Mouse (Mus musculus) MEL (cell line): ENCODE results near the gene Catsperg1. TPM values are rescaled to one million over a fixed set of nuclear protein-coding genes. Genes with fewer than 3 reads are reported as not detected.
A peak's percentile ranks its signal among the peaks of the same experiment; 100 is the strongest.

Experiments used
- DNase-seq: peaks from one replicate; pipeline ENCODE4 v3.0.0; 2011; ENCODE audit warnings: low read depth, low spot score
- H3K27ac ChIP-seq: 2 replicates; pipeline ENCODE4 v1.5.1; 2012; ENCODE audit warnings: low read depth, mild to moderate bottlenecking, control low read depth, low read length, moderate library complexity; ENCODE audit not compliant: control insufficient read depth
- H3K27me3 ChIP-seq, 2 experiments: fragments of 150-350 bp in 1 of 2; sonication (generic) in 1 of 2; 2 replicates each; pipeline ENCODE4 v1.6.1; 2012; ENCODE audit warnings: low read length in 2 of 2, mild to moderate bottlenecking in 2 of 2, improper control_type of control experiment in 1 of 2, moderate library complexity in 1 of 2; ENCODE audit not compliant: insufficient read depth in 2 of 2, control insufficient read depth in 1 of 2
- H3K36me3 ChIP-seq, 2 experiments: 2 replicates each; pipeline ENCODE4 v1.6.1; 2012 to 2014; ENCODE audit warnings: low read length in 2 of 2, improper control_type of control experiment in 1 of 2, inconsistent platforms in 1 of 2, mild to moderate bottlenecking in 1 of 2; ENCODE audit not compliant: insufficient read depth in 2 of 2, control insufficient read depth in 1 of 2
- H3K4me1 ChIP-seq, 2 experiments: fragments of 150-350 bp in 1 of 2; sonication (generic) in 1 of 2; 2 replicates each; pipeline ENCODE4 v1.6.1; 2012; ENCODE audit warnings: low read length in 2 of 2, improper control_type of control experiment in 1 of 2, mild to moderate bottlenecking in 1 of 2; ENCODE audit not compliant: insufficient read depth in 2 of 2, control insufficient read depth in 1 of 2
- H3K4me3 ChIP-seq, 2 experiments: fragments of 150-350 bp in 1 of 2; sonication (generic) in 1 of 2; 2 replicates each; pipeline ENCODE4 v1.5.1; 2012; ENCODE audit warnings: low read depth in 2 of 2, low read length in 2 of 2, mild to moderate bottlenecking in 2 of 2, moderate library complexity in 2 of 2, control low read depth in 1 of 2, improper control_type of control experiment in 1 of 2; ENCODE audit not compliant: control insufficient read depth in 1 of 2, insufficient read depth in 1 of 2
- H3K79me2 ChIP-seq: 2 replicates; pipeline ENCODE4 v1.6.1; 2012; ENCODE audit warnings: mild to moderate bottlenecking, low read length, moderate library complexity; ENCODE audit not compliant: control insufficient read depth, poor library complexity, insufficient read depth
- H3K9ac ChIP-seq: 2 replicates; pipeline ENCODE4 v1.6.1; 2012; ENCODE audit warnings: low read depth, mild to moderate bottlenecking, control low read depth, low read length, moderate library complexity; ENCODE audit not compliant: control insufficient read depth, poor library complexity, severe bottlenecking
- H3K9me3 ChIP-seq: fragments of 150-350 bp; sonication (generic); replicated peaks from 2 replicates; pipeline ENCODE4 v1.6.1; 2012; ENCODE audit warnings: mild to moderate bottlenecking, low read length, improper control_type of control experiment, moderate library complexity; ENCODE audit not compliant: insufficient read depth
- BHLHE40 ChIP-seq: IDR thresholded peaks from 2 replicates; pipeline ENCODE4 v1.6.1; 2012; ENCODE audit warnings: low read depth, mild to moderate bottlenecking, inconsistent platforms, low read length, improper control_type of control experiment, borderline replicate concordance
- CHD2 ChIP-seq: IDR thresholded peaks from 2 replicates; pipeline ENCODE4 v1.6.1; 2011; ENCODE audit warnings: low read length, improper control_type of control experiment
- CTCF ChIP-seq, 3 experiments: IDR thresholded peaks in 2 of 3; conservative IDR thresholded peaks in 1 of 3; 2 replicates each; pipeline ENCODE4 v1.5.1; 2011 to 2012; ENCODE audit warnings: low read length in 3 of 3, low read depth in 2 of 3, mild to moderate bottlenecking in 2 of 3, improper control_type of control experiment in 1 of 3, inconsistent platforms in 1 of 3, mixed read lengths in 1 of 3, moderate library complexity in 1 of 3; ENCODE audit not compliant: control insufficient read depth in 1 of 3, insufficient read depth in 1 of 3, poor library complexity in 1 of 3, severe bottlenecking in 1 of 3
- E2F4 ChIP-seq: IDR thresholded peaks from 2 replicates; pipeline ENCODE4 v1.6.1; 2011; ENCODE audit warnings: low read depth, low read length, improper control_type of control experiment, borderline replicate concordance
- ELF1 ChIP-seq: IDR thresholded peaks from 2 replicates; pipeline ENCODE4 v1.6.1; 2014; ENCODE audit warnings: low read depth, mild to moderate bottlenecking, inconsistent platforms, low read length, improper control_type of control experiment, moderate library complexity
- EP300 ChIP-seq, 2 experiments: IDR thresholded peaks; 2 replicates each; pipeline ENCODE4 v1.6.1; 2011; ENCODE audit warnings: improper control_type of control experiment in 2 of 2, low read length in 2 of 2, low read depth in 1 of 2, mild to moderate bottlenecking in 1 of 2
- ETS1 ChIP-seq: IDR thresholded peaks from 2 replicates; pipeline ENCODE4 v1.6.1; 2012; ENCODE audit warnings: low read depth, mild to moderate bottlenecking, inconsistent platforms, low read length, improper control_type of control experiment, moderate library complexity
- GATA1 ChIP-seq: IDR thresholded peaks from 2 replicates; pipeline ENCODE4 v1.6.1; 2011; ENCODE audit warnings: low read depth, low read length, improper control_type of control experiment
- HCFC1 ChIP-seq: IDR thresholded peaks from 2 replicates; pipeline ENCODE4 v1.6.1; 2012; ENCODE audit warnings: low read depth, mild to moderate bottlenecking, inconsistent platforms, low read length, improper control_type of control experiment, moderate library complexity
- KAT2A ChIP-seq: conservative IDR thresholded peaks from 2 replicates; pipeline ENCODE4 v1.6.1; 2012; ENCODE audit warnings: low read depth, low read length, improper control_type of control experiment, inconsistent platforms
- MAFK ChIP-seq: IDR thresholded peaks from 2 replicates; pipeline ENCODE4 v1.6.1; 2011; ENCODE audit warnings: low read depth, mild to moderate bottlenecking, low read length, improper control_type of control experiment, borderline replicate concordance
- MAZ ChIP-seq: IDR thresholded peaks from 2 replicates; pipeline ENCODE4 v1.6.1; 2012; ENCODE audit warnings: low read depth, mild to moderate bottlenecking, inconsistent platforms, low read length, improper control_type of control experiment
- MEF2A ChIP-seq: IDR thresholded peaks from 2 replicates; pipeline ENCODE4 v1.6.1; 2014; ENCODE audit warnings: low read depth, mild to moderate bottlenecking, inconsistent platforms, low read length, improper control_type of control experiment; ENCODE audit not compliant: poor library complexity, insufficient replicate concordance, severe bottlenecking; ENCODE audit errors: extremely low read depth
- MYC ChIP-seq: IDR thresholded peaks from 2 replicates; pipeline ENCODE4 v1.6.1; 2011; ENCODE audit warnings: low read depth, mild to moderate bottlenecking, low read length, improper control_type of control experiment, moderate library complexity
- POLR2AphosphoS2 ChIP-seq: IDR thresholded peaks from 2 replicates; pipeline ENCODE4 v1.6.1; 2011; ENCODE audit warnings: low read length, improper control_type of control experiment
- POLR2AphosphoS5 ChIP-seq: IDR thresholded peaks from 2 replicates; pipeline ENCODE4 v1.6.1; 2012; ENCODE audit warnings: low read depth, borderline replicate concordance, mild to moderate bottlenecking, inconsistent platforms, low read length, moderate library complexity, mixed read lengths
- RAD21 ChIP-seq: IDR thresholded peaks from 2 replicates; pipeline ENCODE4 v1.6.1; 2011; ENCODE audit warnings: mild to moderate bottlenecking, low read depth, low read length, improper control_type of control experiment
- RCOR1 ChIP-seq: IDR thresholded peaks from 2 replicates; pipeline ENCODE4 v1.6.1; 2012; ENCODE audit warnings: low read depth, mild to moderate bottlenecking, inconsistent platforms, low read length, improper control_type of control experiment
- SIN3A ChIP-seq: IDR thresholded peaks from 2 replicates; pipeline ENCODE4 v1.6.1; 2012; ENCODE audit warnings: low read length, improper control_type of control experiment, inconsistent platforms
- SMC3 ChIP-seq: IDR thresholded peaks from 2 replicates; pipeline ENCODE4 v1.6.1; 2011; ENCODE audit warnings: low read depth, low read length, improper control_type of control experiment
- TAL1 ChIP-seq: IDR thresholded peaks from 2 replicates; pipeline ENCODE4 v1.6.1; 2012; ENCODE audit warnings: mild to moderate bottlenecking, inconsistent platforms, low read length, moderate library complexity, mixed read lengths
- TCF12 ChIP-seq: IDR thresholded peaks from 2 replicates; pipeline ENCODE4 v1.6.1; 2014; ENCODE audit warnings: low read depth, mild to moderate bottlenecking, inconsistent platforms, low read length, improper control_type of control experiment, moderate library complexity
- ZC3H11A ChIP-seq: IDR thresholded peaks from 2 replicates; pipeline ENCODE4 v1.6.1; 2012; ENCODE audit warnings: low read depth, mild to moderate bottlenecking, inconsistent platforms, low read length, improper control_type of control experiment
- polyA plus RNA-seq, 2 experiments: library from polyadenylated mRNA; stranded (reverse) in 1 of 2; unstranded in 1 of 2; fragments of >175 nt in 1 of 2; fragments of >200 nt in 1 of 2; gene quantifications; 2 replicates each; pipeline versions ENCODE4 v1.2.1 to v1.2.4; 2012; ENCODE audit warnings: low replicate concordance in 2 of 2, low read depth in 1 of 2; ENCODE audit not compliant: insufficient read length in 2 of 2, insufficient read depth in 1 of 2, missing spikeins in 1 of 2
- total RNA-seq: library from RNA; depleted of rRNA; stranded (reverse); fragments of 300-350 nt; gene quantifications from 2 replicates; pipeline ENCODE4 v1.2.3, GENCODE M21; 2012

The Catsperg1 gene
- total and polyA plus RNA-seq, 3 experiments = 0.23 to 0.31 TPM; not detected in 1

DNA sequence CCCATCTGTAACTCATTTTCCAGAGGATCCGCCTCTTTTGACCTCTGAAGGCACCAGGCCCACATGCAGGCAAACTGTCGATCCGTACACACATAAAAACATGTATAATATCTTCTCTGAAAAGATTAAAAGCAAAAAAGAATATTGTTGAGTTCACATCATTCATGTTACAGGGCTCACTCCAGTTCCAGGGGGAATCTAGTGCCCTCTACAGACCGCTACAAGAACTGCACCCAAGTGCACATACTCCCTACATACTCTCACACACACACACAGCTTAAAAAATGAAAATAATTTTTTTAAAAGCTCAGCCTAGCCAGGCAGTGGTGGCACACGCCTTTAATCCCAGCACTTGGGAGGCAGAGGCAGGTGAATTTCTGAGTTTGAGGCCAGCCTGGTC, 20.8 kb upstream of the Catsperg1 start:
- no peak overlapping the region for H3K27ac ChIP-seq
- DNase-seq = peak; percentile 53
- peaks cover 7 to 24% of the 10 kb centered on the region in 2 experiments for H3K4me1 ChIP-seq
- peaks cover 0 to 10% of the 10 kb centered on the region in 2 experiments; a peak in 2 of 4 replicates for H3K36me3 ChIP-seq
- H3K9me3 ChIP-seq = no peaks in the 10 kb centered on the region
- peaks cover 3% of the 10 kb centered on the region; the same call in 1 of the 2 replicates for H3K79me2 ChIP-seq
- no peak overlapping the region for H3K9ac ChIP-seq
- H3K4me3 ChIP-seq = no peak overlapping the region
- H3K27me3 ChIP-seq = no peaks in the 10 kb centered on the region
- TF ChIP-seq CTCF (IDR thresholded peaks at IDR 0.05 in 2 of 3, conservative IDR thresholded peaks at IDR 0.05 in 1 of 3; ENCODE audit: control insufficient read depth in 1 of 3, insufficient read depth in 1 of 3, low read depth in 2 of 3, low read length in 3 of 3, poor library complexity in 1 of 3, severe bottlenecking in 1 of 3) (peak; percentile 50 to 68 (median 62)), ZC3H11A (0 out of 2 replicates have a peak, but pooled peaks have one; percentile 6), RAD21 (peak; percentile 33), SMC3 (no peak), CHD2 (no peak)

GRCm38 (mm10) chr7:29233745-29234144, 19.9 kb upstream of the Catsperg1 start:
- TF ChIP-seq MAZ (no peak), CHD2 (no peak), ETS1 (peak; percentile 94), E2F4 (no peak), RCOR1 (peak; percentile 66), MEF2A (peak; percentile 96), BHLHE40 (peak; percentile 56; the same call in 1 of the 2 replicates), TCF12 (peak; percentile 44; the same call in 1 of the 2 replicates), ELF1 (no peak), SMC3 (no peak), CTCF (IDR thresholded peaks at IDR 0.05 in 2 of 3, conservative IDR thresholded peaks at IDR 0.05 in 1 of 3; ENCODE audit: control insufficient read depth in 1 of 3, insufficient read depth in 1 of 3, low read depth in 2 of 3, low read length in 3 of 3, poor library complexity in 1 of 3, severe bottlenecking in 1 of 3) (no peak), EP300 (IDR thresholded peaks at IDR 0.05; ENCODE audit: low read depth in 1 of 2, low read length in 2 of 2) (peak; percentile 32 to 61), HCFC1 (no peak), POLR2AphosphoS5 (no peak), MAFK (peak; percentile 60; the same call in 1 of the 2 replicates), POLR2AphosphoS2 (no peak), SIN3A (peak; percentile 66), KAT2A (no peak), RAD21 (no peak), ZC3H11A (no peak), GATA1 (peak; percentile 79), MYC (no peak), TAL1 (peak; percentile 32; the same call in 1 of the 2 replicates)
- H3K9me3 ChIP-seq = no peaks in the 10 kb centered on the region
- no peaks in the 10 kb centered on the region; the same call in 1 of the 2 replicates for H3K79me2 ChIP-seq
- DNase-seq = peak; percentile 87
- H3K27ac ChIP-seq = no peak overlapping the region
- peak overlapping the region in 1 of 2 experiments; percentile 26; a peak in 1 of 4 replicates for H3K4me3 ChIP-seq
- peaks cover 0 to 8% of the 10 kb centered on the region in 2 experiments; a peak in 2 of 4 replicates for H3K36me3 ChIP-seq
- H3K9ac ChIP-seq = no peak overlapping the region
- H3K27me3 ChIP-seq = no peaks in the 10 kb centered on the region
- peaks cover 7 to 16% of the 10 kb centered on the region in 2 experiments for H3K4me1 ChIP-seq
